Mouse (Mus musculus) layer of hippocampus, adult 2 months (tissue): Measurements from ENCODE around the gene Sgcb. TPM values are rescaled to one million over a fixed set of nuclear protein-coding genes. Genes with fewer than 3 reads are reported as not detected.

Source experiments
- DNase-seq, 2 experiments: peaks; one replicate each; pipeline ENCODE4 v3.0.0; 2022; ENCODE audit warnings: low spot score in 2 of 2
- H3K27ac ChIP-seq: fragments of 200-600 bp; 2 replicates; pipeline ENCODE4 v1.8.1; 2022
- H3K4me3 ChIP-seq: fragments of 200-600 bp; 2 replicates; pipeline ENCODE4 v1.8.1; 2022; ENCODE audit warnings: mild to moderate bottlenecking
- CTCF ChIP-seq: fragments of 200-600 bp; conservative IDR thresholded peaks from 2 replicates; pipeline ENCODE4 v1.8.1; 2022; ENCODE audit warnings: antibody characterized with exemption, mild to moderate bottlenecking, moderate library complexity
- total RNA-seq, 2 experiments: library from RNA; stranded (reverse); gene quantifications; 2 replicates each; pipeline ENCODE4 v1.2.3; 2021

Gene Sgcb
- total RNA-seq, 2 experiments from 2014 or later = 48.7 to 50.2 TPM

DNA sequence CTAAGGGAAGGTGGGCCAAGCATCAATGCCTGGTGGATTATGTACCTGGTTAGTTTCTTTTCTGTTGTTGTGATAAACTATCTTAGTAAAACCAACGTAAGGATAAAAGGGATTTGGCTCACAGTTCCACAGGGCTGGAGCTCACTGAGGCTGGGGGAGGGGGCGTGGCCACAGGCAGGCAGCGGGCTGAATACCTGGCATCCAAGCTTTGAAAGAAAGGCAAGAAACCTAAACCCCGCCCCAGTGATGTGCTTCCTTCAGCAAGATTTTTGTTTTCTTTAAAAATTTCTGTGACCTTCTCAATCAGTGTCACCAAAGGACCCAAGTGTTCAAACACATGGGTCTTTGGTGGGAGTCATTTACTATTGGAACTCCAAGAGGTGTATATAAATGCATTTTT lies 20.0 kb downstream of the Sgcb start:
- no peak for DNase-seq
- Histone ChIP-seq H3K4me3 (no peak overlapping the region), H3K27ac (no peak overlapping the region)
- no peak for TF ChIP-seq CTCF

DNA sequence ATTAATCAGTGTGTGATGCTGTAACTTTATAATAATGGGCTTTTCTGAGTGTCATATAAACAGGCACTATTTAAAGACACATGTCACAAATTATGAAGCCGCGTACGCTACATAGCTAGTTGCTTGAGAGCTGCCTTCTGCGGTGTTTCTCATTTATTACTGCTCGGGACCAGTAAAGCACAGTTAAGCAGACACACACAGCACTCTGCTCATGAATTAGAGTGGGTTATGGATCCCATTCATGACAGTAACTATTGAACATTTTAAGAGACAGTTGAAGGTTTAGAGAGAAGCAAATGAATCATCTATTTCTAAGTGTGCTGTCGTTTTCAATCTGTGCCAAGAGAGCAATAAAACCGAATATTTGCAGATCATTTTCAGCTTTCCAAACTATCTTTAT lies 20.7 kb downstream of the Sgcb start:
- DNase-seq = no peak
- TF ChIP-seq CTCF = no peak
- no peak overlapping the region for H3K4me3 ChIP-seq
- no peak overlapping the region for H3K27ac ChIP-seq

DNA sequence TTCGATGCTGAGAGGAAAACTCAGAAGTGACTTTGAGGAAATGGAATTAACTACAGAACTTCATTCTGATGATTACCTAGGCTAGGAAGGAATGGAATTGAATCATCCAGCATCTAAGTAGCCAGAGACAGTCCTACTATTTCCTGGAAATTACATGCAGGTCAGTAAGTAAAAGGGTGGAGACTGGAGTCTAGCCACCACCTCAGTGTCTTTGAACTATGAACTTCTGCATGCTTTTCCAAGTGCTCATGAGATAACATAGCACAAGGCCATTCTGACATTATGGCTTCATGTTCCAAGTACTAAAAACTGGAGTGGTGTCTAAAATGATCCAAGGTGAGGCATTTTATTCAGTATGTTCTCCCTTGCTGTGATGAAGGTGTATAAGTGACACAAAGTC lies 22.1 kb downstream of the Sgcb start:
- H3K27ac ChIP-seq = no peak overlapping the region
- no peak for TF ChIP-seq CTCF
- H3K4me3 ChIP-seq = no peak overlapping the region
- no peak for DNase-seq

DNA sequence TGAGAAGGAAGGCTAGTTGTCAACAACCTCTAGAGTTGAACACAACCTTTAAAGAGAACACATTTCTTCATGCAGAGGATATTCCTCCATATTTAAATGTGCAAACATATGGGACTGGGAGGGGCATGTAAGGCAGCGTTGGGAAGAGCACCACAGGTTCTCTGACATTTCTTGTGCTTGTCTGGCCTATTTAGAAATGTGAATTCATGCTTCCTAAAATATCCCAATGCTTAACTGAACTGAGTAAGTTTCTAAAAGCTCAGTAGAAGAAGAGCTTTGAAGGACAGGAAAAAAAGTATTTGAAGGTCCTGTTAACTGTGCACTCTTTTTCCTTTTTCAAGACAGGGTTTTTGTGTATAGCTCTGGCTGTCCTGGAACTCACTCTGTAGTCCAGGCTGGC lies 28.6 kb downstream of the Sgcb start:
- TF ChIP-seq CTCF = no peak
- no peak for DNase-seq
- no peak overlapping the region for H3K27ac ChIP-seq
- no peak overlapping the region for H3K4me3 ChIP-seq

- no peak for DNase-seq
- Histone ChIP-seq H3K27ac (no peak overlapping the region), H3K4me3 (no peak overlapping the region)
- no peak for TF ChIP-seq CTCF
These were observed 32.4 kb downstream of the Sgcb start for GRCm38 (mm10) chr5:73615211-73615610.

GRCm38 (mm10) chr5:73613296-73613695 lies 34.3 kb downstream of the Sgcb start:
- Histone ChIP-seq H3K27ac (no peak overlapping the region), H3K4me3 (no peak overlapping the region)
- TF ChIP-seq CTCF = no peak
- DNase-seq = no peak

DNA sequence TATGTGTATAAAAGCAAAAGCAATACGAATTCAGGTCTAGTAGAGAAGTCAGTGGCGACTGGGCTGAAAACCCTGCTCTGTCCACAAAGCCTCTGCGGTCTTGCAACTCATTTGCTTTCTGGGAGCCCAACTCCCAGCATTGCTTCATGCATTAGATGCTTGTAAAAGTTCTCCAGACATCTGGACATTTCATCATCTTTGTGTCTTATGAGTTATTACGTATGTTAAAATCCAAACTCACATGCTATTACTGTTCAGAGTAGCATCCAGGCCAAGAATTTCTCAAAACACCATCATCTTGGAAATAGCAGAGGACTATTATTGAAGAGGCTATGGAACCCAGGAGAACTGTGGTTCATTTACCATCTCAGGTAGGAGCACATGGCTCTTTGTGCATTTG lies 36.5 kb downstream of the Sgcb start:
- Histone ChIP-seq H3K27ac (no peak overlapping the region), H3K4me3 (no peak overlapping the region)
- no peak for DNase-seq
- no peak for TF ChIP-seq CTCF

GRCm38 (mm10) chr5:73604964-73605363 lies 42.6 kb downstream of the Sgcb start:
- Histone ChIP-seq H3K4me3 (no peak overlapping the region), H3K27ac (no peak overlapping the region)
- DNase-seq = no peak
- no peak for TF ChIP-seq CTCF

DNA sequence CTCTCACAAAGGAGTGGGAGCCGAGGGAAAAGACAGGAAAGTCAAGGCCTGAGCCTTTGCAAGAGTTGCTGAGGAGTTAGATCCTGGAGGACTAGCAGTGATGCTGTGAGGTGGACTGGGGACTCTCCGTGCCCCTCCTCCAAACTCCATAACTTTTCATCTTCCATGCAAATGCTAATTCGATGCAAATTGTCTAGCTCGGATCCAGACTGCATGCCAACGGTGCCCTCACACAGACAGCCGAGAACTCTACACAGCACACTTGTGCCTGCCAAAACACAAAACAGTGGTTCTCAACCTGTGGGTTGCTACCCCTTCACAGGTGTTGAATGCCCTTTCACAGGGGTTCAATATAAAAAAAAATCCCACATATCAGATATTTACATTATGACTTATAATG lies 43.0 kb downstream of the Sgcb start:
- DNase-seq = no peak
- no peak overlapping the region for H3K4me3 ChIP-seq
- TF ChIP-seq CTCF = no peak
- H3K27ac ChIP-seq = no peak overlapping the region

- Histone ChIP-seq H3K4me3 (no peak overlapping the region), H3K27ac (no peak overlapping the region)
- no peak for DNase-seq
- TF ChIP-seq CTCF = peak; percentile 64
These were observed 44.7 kb downstream of the Sgcb start for GRCm38 (mm10) chr5:73602865-73603264.

DNA sequence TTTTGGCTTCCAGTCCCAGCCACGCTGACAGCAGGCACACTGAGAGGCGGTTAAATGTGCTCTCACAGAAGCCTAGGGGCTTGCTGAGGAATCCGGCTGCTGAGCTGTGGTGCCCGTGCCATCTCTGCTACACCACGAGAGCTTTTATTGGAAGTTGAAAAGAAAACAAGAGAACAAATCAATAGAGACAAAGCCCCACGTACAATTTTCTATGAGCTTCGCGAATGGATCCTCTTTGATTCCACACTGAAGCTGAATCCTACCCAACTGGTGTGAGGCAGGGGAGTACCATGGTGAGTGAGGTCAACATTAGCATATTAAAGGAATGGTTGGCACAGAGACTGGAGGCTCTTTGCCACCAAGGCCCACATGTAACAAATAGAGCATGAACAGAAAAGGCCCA lies 46.2 kb downstream of the Sgcb start:
- peak; percentile 29 to 53 for DNase-seq
- TF ChIP-seq CTCF = no peak
- Histone ChIP-seq H3K27ac (peak overlapping the region; percentile 78), H3K4me3 (no peak overlapping the region)

- TF ChIP-seq CTCF = no peak
- H3K4me3 ChIP-seq = no peak overlapping the region
- peak overlapping the region; percentile 78 for H3K27ac ChIP-seq
- no peak for DNase-seq
These were observed 47.6 kb downstream of the Sgcb start for GRCm38 (mm10) chr5:73599991-73600390.

DNA sequence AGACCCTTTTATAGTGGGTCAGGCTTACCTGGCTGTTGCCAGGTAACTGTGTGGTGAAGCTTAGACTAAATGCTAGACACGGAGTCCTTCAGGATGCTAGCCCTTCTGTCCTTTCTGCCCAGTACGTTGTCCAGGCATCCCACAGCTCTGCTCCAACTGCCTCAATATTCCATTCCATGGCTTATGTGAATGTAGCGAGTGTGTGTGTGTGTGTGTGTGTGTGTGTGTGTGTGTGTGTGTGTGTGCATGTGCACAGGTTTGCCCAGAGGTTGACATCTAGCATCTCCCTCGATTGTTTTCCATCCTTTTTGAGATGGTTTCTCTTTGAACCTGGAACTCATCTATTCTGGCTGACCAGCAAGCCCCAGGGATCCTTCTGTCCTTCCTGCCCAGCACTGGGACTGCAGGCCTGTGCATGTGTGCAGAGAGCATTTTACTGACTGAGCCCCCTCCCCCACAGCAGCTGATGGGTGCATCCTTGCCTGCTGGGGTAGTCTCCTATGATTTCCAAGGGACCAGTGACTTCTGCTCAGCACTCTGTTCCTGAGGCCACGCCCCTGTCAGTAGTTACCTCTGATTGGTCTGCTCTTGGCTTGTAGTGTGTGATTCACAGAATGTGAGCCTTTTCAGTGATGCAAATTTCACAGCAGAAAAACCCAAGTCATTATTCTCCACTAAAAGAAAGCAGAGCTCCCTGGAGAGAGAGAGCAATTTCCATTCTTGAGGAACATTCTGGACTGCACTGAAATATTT lies 48.5 kb downstream of the Sgcb start:
- TF ChIP-seq CTCF = no peak
- peak overlapping the region; percentile 44; the same call in 1 of the 2 replicates for H3K27ac ChIP-seq

DNA sequence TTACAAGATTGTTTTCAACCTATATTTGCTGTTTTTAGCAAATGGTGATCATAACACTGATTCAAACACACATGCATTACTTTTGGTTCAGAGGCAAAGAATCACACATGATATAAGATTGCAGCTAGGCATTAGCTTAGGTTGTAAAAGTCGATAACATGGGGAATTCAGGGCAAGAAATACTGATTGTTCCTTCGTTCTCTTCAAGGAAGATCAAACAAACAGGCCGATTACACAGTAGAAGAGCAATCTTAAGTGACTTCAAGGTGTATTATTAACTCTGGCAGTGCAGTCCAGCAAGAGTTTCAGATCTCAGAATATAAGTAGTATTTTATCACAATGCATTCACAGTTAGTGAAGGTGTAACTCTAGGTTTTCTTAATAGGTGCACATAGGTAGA lies 60.5 kb downstream of the Sgcb start:
- no peak for TF ChIP-seq CTCF
- H3K4me3 ChIP-seq = no peak overlapping the region
- DNase-seq = no peak
- H3K27ac ChIP-seq = no peak overlapping the region

More for the DNA sequence above, 48.5 kb downstream of the Sgcb start:
- peak in 1 of 2 experiments; percentile 26 for DNase-seq
- no peak overlapping the region for H3K4me3 ChIP-seq
